Mouse (Mus musculus): Measurements from ENCODE around the gene Mcidas.

DNA sequence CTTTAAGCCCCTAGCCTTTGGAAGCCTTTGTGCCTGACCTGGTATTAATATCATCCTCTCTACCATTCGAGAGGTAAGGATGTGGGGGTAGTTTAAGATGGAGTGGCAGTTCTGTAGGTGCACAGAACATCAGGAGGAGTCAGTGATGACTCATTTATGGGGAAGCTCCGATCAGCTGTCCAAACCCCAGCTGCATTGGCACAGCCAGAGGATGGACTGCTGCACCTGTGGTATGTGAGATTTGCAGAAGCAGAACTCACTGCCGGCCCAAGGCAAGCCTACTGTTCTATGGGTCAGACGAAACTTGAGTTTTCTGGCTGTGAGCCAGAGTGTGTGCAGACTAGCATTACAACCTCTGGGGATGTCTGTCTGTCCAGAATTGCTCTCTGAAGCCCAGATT, 2.8 kb downstream of the Mcidas start:
- TF ChIP-seq CTCF (IDR thresholded peaks at IDR 0.05; ENCODE audit: borderline replicate concordance, insufficient read depth, low read length) (no peak), POLR2A (IDR thresholded peaks at IDR 0.05; ENCODE audit: low read depth, low read length) (no peak)
